Mouse (Mus musculus): ENCODE data around the gene Iqce.

Iqce gene

GRCm38 (mm10) chr5:140704378-140705251 is 2.4 kb upstream of the Iqce start, which contains the start of gene Brat1:
Gene Brat1 (plus strand): TSS chr5:140705011.
- DNase-seq (ENCODE audit: low spot score in 2 of 2): peak; percentile 100

GRCm38 (mm10) chr5:140703480-140704377 is 1.6 kb upstream of the Iqce start:
- no peak for DNase-seq (ENCODE audit: low spot score in 2 of 2)

- DNase-seq (ENCODE audit: low spot score in 2 of 2): no peak
Measured at GRCm38 (mm10) chr5:140702618-140703175, 519 bp upstream of the Iqce start.

- DNase-seq (ENCODE audit: low spot score in 2 of 2): no peak
Measured at GRCm38 (mm10) chr5:140701661-140702060, 517 bp downstream of the Iqce start.

- no peak for DNase-seq (ENCODE audit: low spot score in 2 of 2)
Measured at GRCm38 (mm10) chr5:140699776-140700175, 2.4 kb downstream of the Iqce start.

GRCm38 (mm10) chr5:140695987-140696386 is 6.2 kb downstream of the Iqce start:
- DNase-seq (ENCODE audit: low spot score in 2 of 2): no peak

GRCm38 (mm10) chr5:140688434-140688833 is 13.7 kb downstream of the Iqce start:
- DNase-seq (ENCODE audit: low spot score in 2 of 2): no peak

GRCm38 (mm10) chr5:140684343-140685148 is 17.6 kb downstream of the Iqce start:
- DNase-seq (ENCODE audit: low spot score in 2 of 2): no peak

- no peak for DNase-seq (ENCODE audit: low spot score in 2 of 2)
Measured at GRCm38 (mm10) chr5:140682113-140682512, 20.1 kb downstream of the Iqce start.

- DNase-seq (ENCODE audit: low spot score in 2 of 2): no peak
Measured at GRCm38 (mm10) chr5:140680950-140681349, 21.2 kb downstream of the Iqce start.

- DNase-seq (ENCODE audit: low spot score in 2 of 2): no peak
Measured at GRCm38 (mm10) chr5:140680051-140680450, 22.1 kb downstream of the Iqce start.

GRCm38 (mm10) chr5:140677137-140677536 is 25.0 kb downstream of the Iqce start:
- no peak for DNase-seq (ENCODE audit: low spot score in 2 of 2)

- no peak for DNase-seq (ENCODE audit: low spot score in 2 of 2)
Measured at GRCm38 (mm10) chr5:140675640-140676039, 26.5 kb downstream of the Iqce start.

- no peak for DNase-seq (ENCODE audit: low spot score in 2 of 2)
Measured at GRCm38 (mm10) chr5:140675079-140675478, 27.1 kb downstream of the Iqce start.

- no peak for DNase-seq (ENCODE audit: low spot score in 2 of 2)
Measured at GRCm38 (mm10) chr5:140674036-140674435, 28.1 kb downstream of the Iqce start.

- DNase-seq (ENCODE audit: low spot score in 2 of 2): peak in 1 of 2 experiments; percentile 51
Measured at GRCm38 (mm10) chr5:140672603-140673002, 29.6 kb downstream of the Iqce start.

- no peak for DNase-seq (ENCODE audit: low spot score in 2 of 2)
Measured at GRCm38 (mm10) chr5:140672115-140672514, 30.1 kb downstream of the Iqce start.

GRCm38 (mm10) chr5:140663621-140664180 is 38.5 kb downstream of the Iqce start:
- peak; percentile 68 to 76 for DNase-seq (ENCODE audit: low spot score in 2 of 2)

- no peak for DNase-seq (ENCODE audit: low spot score in 2 of 2)
Measured at GRCm38 (mm10) chr5:140662741-140663592, 39.2 kb downstream of the Iqce start.

Data from urinary bladder, postnatal 4 days (tissue).